Mouse (Mus musculus): ENCODE results near the gene Dmp1.

Dmp1 gene

DNA sequence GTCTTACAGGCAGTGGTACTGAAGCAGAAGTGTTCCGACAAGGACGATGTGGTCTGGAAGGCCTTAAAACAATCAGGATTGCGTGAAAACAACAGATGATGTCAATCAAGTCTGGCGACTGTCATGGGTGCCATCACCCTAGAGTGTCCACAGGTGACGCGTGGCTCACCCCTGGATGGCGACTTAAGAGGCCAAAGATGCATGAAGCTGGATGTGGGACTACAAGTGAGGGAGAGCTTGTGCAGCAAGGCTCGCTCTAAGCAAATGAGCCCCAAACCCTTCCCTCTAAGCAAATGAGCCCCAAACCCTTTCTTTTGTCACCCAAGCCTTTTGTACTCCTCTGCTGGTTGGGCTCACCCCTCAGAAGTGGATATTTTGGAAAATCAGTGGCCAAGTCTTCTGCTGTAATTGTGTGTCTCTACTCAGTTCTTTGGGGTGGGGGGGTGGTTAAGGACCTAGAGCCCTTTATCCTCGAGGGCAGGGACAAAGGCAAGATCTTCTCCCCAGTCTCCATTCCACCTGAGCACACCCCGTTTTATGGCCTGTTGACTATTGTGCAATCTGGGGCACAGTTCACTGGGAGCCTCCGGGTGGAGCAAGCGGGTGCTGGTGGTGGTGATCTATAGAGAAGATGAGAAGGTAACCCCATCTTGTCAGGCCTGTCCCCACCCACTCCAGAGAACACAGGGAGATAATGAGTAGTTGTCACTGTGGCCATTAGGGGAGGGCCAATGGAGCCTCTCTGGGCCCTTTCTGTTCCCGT lies 60.8 kb downstream of the Dmp1 start:
- DNase-seq, result no peak

Data from cerebellum, postnatal 25 days (tissue).